Mouse (Mus musculus) urinary bladder, postnatal 0 days (tissue): ENCODE results near the gene Lmbrd2. TPM values are rescaled to one million over a fixed set of nuclear protein-coding genes. Genes with fewer than 3 reads are reported as not detected.

Source experiments
- polyA plus RNA-seq: library from polyadenylated mRNA; unstranded; fragments of >200 nt; fragmentation: Nextera tagmentation; extraction: Ambion mirVana; gene quantifications from 2 replicates; pipeline ENCODE4 v1.2.1, GENCODE M21; 2015

Lmbrd2 gene
- 2.1 and 2.4 TPM in 2 replicates for polyA plus RNA-seq

GRCm38 (mm10) chr15:9140252-9140680 lies at the start of gene Lmbrd2:
Lmbrd2 (plus strand) TSS chr15:9140550.

GRCm38 (mm10) chr15:9155325-9155724 lies 15.0 kb downstream of the Lmbrd2 start, which contains the start of gene Skp2:
Skp2 (minus strand) TSS chr15:9155425.

Other genes with a start within 250 kb of the Lmbrd2 start
- gene Ranbp3l, start 172.6 kb upstream of the Lmbrd2 start, polyA plus RNA-seq = 0.24 and 0.33 TPM in 2 replicates
- 11.5 and 13.2 TPM in 2 replicates for gene Nadk2, start 69.3 kb upstream of the Lmbrd2 start, polyA plus RNA-seq
- gene Skp2, start 14.9 kb downstream of the Lmbrd2 start, polyA plus RNA-seq = 6.9 and 9.2 TPM in 2 replicates
- gene Ugt3a1, start 136.3 kb downstream of the Lmbrd2 start, polyA plus RNA-seq = not detected in 2 replicates
- gene Ugt3a2, start 195.0 kb downstream of the Lmbrd2 start, polyA plus RNA-seq = not detected in 2 replicates